Mouse (Mus musculus) Muller cell, postnatal 12 days (primary cell): Measurements from ENCODE around the gene Wnt5b.
A peak's percentile ranks its signal among the peaks of the same experiment; 100 is the strongest.

Experiments used
- DNase-seq: peaks from one replicate; pipeline ENCODE4 v3.0.0-alpha.2; 2015; ENCODE audit errors: inconsistent ontology term

Wnt5b gene

GRCm38 (mm10) chr6:119417354-119417753 lies 126.8 kb downstream of the Wnt5b start, which contains the start of gene Adipor2:
Gene Adipor2 (minus strand): TSS chr6:119417704.
- DNase-seq, result no peak

- no peak for DNase-seq
Observed at GRCm38 (mm10) chr6:119416643-119417042, 127.5 kb downstream of the Wnt5b start.

- DNase-seq, result no peak
Observed at GRCm38 (mm10) chr6:119414262-119415043, 129.7 kb downstream of the Wnt5b start.

DNA sequence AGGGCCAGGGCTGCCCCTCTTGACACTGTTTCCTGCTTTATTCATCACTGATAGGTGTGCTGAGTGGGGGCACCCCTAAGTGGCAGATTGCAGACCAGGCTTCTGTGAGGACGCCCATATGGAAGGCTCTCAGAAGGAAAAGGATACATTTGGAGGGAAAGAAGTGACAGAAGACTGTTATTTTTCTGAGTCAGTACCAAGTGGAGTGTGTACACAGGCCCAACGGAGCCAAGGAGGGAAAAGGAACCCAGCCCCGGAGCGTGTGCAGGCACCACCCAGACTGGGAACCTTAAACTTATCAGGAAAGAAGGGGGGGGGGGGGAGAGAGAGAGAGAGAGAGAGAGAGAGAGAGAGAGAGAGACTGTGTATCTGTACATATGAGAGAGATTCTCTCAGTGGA lies 131.6 kb downstream of the Wnt5b start:
- no peak for DNase-seq

DNA sequence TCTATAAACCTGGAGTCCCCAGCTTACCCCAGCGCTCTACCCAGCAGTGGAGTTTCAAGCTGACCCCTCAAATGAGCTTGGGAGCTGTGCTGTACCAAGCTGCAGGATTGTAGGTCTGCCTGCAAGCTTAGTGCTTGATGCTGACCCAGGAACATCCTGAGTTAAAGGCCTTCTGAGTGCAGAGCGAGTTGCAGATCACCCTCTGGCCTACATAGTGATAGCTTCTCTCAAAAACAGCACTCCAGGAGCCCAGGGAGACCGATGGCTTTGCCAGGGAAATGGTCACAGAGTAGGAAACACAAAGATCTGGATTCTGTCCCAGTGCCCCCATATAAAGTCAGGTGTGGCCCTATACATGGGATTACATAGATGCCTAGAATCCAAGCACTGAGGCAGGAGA lies 132.6 kb downstream of the Wnt5b start:
- no peak for DNase-seq

GRCm38 (mm10) chr6:119409766-119410165 lies 134.4 kb downstream of the Wnt5b start:
- no peak for DNase-seq

DNA sequence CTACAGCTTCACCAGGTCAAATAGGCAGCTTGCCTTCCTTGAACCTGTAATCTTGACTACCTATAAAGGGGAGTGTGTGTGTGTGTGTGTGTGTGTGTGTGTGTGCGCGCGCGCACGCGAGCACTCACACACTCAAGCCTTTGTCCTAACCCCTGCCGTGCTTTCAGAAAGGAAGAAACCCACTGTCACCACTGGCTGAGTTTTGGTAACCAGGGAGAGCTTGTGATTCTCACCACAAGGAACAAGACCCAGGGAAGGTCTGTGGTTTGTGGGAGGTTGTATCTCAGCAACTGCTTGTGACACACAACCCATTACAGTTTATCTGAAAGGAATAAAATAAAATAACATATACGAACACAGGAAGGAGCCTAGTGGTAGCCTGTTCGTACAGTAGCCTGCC lies 135.6 kb downstream of the Wnt5b start:
- DNase-seq, result no peak

GRCm38 (mm10) chr6:119407818-119408217 lies 136.3 kb downstream of the Wnt5b start:
- no peak for DNase-seq

- DNase-seq, result no peak
Observed at GRCm38 (mm10) chr6:119406528-119406927, 137.6 kb downstream of the Wnt5b start.

DNA sequence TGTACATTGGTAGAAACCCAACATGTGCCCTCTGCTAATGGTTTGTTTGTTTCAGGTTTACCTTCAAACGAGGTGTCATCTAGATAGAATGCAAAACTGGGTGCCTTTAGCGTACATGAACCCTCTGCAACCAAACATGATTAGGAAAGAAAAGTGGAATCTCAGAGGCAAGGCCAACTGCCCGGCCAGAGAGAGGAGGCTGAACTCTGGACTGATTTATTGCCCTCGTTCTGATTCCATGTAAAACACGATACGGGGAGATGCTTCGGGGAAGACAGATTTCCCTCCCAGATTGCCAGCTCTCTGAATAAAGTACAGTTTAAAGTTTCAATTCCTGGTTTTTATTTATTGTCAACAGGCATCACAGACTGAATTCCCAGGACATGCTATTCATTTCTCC lies 138.8 kb downstream of the Wnt5b start:
- no peak for DNase-seq

DNA sequence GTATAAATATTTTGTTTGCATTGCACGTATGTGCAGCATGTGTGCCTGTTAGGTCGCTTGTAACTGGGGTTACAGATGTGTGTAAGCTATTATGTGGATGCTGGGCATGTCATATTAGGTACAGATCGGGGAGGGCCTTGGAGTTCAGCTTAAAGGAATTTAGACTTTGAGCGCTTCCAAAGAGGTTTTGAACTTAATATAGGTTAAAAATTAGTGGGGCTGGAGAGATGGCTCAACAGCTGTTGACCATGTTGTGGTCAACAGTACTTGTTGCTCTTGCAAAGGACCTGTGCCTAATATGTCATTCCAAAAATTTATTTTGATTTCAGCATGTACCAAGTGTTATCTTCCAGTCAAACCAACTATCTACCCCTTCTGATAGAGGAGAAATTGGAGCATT lies 139.3 kb downstream of the Wnt5b start:
- DNase-seq, result no peak

DNA sequence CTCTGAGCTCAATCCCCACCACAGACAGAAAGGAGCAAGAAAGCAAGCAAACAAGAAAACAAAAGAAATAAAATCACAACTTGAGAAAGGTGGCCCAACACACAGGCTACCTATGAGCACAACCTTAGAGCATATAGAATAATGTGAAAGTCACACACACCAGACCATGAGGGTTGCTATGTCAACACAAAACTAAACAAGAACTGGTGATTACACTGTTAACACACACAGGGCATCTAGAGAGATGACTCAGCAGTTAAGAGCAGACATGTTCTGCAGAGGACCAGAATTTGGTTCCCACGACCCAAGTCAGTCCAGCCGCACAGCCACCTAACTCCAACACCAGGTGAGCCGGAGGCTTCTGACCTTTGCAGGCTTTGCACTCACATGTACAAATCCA lies 141.2 kb downstream of the Wnt5b start:
- no peak for DNase-seq

- DNase-seq, result no peak
Observed at GRCm38 (mm10) chr6:119401545-119402304, 142.4 kb downstream of the Wnt5b start.

DNA sequence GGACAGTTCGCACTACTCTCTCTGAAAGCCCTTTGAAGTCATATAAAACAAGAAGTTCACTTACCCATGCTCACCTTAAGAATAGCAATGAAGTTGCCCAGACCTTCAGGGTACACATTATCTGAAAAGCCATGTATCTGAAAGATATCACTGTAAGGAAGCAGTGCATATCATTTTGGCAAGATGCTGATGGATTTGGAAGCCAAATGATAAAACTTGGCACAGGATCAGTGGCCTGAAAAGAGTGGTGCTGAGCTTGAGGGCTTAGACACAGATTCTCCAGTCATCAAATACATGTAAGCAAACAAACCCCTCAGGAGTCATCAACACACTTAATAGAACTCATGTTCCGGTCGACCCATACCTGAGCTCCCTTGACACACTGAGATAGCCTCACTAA lies 143.5 kb downstream of the Wnt5b start:
- no peak for DNase-seq

GRCm38 (mm10) chr6:119399371-119399770 lies 144.8 kb downstream of the Wnt5b start:
- DNase-seq, result no peak

DNA sequence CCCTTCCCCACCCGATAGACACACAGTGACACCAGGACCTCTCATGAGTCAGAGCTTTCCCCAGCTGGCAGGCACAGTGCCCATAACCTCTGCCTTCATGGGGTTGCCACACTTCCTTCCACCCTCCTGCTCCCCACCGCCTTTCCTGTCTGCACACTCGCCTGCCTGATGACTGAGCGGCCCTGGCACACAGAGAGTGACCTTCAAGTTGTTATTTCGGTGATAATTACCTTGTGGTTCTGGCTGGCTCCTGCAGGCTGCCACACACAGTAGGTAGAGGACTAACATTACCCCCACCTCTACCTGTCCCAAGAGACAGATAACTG lies 147.9 kb downstream of the Wnt5b start:
- DNase-seq, result peak; percentile 71

- no peak for DNase-seq
Observed at GRCm38 (mm10) chr6:119395421-119396308, 148.5 kb downstream of the Wnt5b start.

GRCm38 (mm10) chr6:119392836-119393235 lies 151.3 kb downstream of the Wnt5b start:
- no peak for DNase-seq

DNA sequence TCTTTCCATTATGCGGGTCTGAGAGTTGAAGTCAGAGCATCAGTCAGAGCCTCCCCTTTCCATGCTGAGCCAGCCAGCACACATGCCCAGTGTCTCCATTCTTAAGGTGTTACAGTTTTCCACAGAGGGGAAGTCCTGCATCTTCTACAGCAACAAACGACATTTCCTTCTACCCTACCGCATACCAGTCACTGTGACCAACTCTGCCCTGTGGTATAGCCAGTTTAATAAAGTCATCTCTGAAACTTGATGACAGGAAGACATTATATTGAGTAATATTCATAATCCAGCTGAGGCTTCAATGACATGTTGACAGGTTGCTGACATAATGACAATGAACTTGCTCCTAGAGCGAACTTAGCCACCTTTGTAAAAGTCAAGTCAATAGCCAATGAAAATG lies 153.4 kb downstream of the Wnt5b start:
- DNase-seq, result no peak

GRCm38 (mm10) chr6:119389089-119389488 lies 155.1 kb downstream of the Wnt5b start:
- no peak for DNase-seq

DNA sequence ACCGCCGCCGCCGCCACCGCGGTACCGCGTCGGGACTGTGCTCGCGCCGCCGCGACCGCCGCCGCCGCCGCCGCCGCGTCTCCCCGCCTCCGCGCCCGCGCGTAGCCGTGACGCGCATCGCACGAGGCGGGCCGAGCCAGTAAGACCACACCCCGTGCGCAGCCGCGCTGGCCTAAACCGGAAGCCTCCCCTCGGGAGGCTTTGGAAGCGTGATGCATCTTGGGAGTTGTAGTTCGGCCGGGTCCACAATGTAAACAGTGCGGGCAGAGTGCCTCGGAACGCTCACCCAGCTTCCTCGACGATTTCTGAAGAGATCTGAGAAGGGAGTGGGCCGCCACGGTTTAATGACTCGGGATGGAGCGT lies 155.5 kb downstream of the Wnt5b start:
- DNase-seq, result peak; percentile 96
